Mouse (Mus musculus): ENCODE measurements around the gene Trafd1.
"Not testable (repeated sequence)": the region's sequence is repeated elsewhere in the genome, so short reads cannot be mapped to it uniquely, and the experiment has no call there.

Trafd1 gene

GRCm38 (mm10) chr5:121333976-121334375 is 51.5 kb downstream of the Trafd1 start:
- in situ Hi-C loops (cut with MboI; ENCODE audit: low sequenced_read_pairs), result no loop called here

DNA sequence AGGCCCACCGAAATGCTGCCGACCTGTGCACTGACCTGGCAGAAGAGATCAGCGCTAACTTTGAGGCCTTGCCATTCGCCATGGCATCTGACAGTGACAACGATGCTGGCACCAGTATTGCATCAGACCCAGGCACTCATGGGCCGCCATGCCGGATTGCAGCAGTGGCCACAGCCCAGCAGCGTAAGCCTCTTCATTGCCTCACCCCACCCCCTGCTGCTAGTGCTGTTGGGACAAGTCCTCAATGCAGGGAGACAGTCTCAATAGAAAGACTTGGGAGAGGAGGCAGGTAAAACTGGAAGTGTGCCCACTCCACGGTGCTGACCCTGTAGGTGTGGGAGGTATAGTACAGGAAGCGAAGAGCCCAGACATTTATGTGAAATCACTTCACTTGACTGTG is 53.7 kb downstream of the Trafd1 start:
- in situ Hi-C loops (cut with MboI; ENCODE audit: low sequenced_read_pairs), result no loop called here

- in situ Hi-C loops (cut with MboI; ENCODE audit: low sequenced_read_pairs), result not testable (repeated sequence)
Observed at GRCm38 (mm10) chr5:121330154-121330816, 55.1 kb downstream of the Trafd1 start.

DNA sequence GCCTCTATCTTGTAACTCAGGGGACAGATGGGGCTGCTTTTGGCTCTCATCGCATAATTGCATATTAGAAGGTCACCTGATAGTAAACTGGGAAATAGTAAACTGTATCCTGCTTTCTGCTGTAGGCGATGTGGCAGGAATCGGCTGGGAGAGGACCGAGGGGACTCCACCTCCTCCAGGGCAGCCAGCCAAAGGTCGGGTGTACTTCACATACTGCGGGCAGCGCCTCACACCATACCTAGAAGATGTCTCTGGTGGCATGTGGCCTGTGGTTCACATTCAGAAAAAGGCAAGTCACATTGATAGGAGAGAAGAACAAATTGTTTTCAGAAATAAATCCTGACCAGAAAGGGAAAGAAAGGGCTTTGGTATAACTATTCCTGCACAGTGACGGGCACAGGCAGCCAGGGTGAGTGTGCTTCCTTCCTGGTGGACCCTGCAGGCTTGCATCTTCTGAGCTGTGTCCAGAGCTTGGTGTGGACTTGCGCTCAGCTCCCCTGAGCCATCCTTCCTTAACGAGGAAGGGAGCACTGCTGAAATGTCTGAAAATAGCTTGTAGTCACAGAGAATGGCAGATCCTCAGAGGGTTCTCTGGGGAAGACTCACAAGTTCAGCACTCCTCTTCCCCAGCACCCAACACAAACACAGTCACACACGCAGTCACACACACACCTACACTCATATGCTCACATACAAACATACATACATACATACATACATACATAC is 55.9 kb downstream of the Trafd1 start:
- in situ Hi-C loops (cut with MboI; ENCODE audit: low sequenced_read_pairs), result no loop called here

- in situ Hi-C loops (cut with MboI; ENCODE audit: low sequenced_read_pairs), result no loop called here
Observed at GRCm38 (mm10) chr5:121326079-121326805, 59.2 kb downstream of the Trafd1 start.

Data from CH12F3 (cell line).